Mouse (Mus musculus): ENCODE data around the gene Baz2b.

DNA sequence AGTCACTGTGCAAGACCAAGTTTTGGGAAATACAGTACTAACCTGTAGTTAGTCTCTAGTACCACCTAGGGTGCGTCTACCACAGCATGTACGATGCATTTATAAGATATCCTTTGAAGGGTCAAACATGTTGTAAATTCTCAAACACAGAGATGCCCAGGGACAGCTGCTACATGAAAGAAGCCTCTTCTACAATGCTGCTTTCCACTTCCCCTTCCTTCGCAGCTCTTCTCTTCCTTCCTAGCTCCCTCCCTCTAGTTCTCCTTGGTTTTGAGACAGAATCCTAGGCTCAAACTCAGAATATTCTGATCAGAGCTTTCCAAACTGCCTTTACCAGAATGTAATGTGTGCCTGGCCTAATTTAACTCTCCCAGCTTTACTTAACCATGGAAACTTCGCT lies 159.8 kb downstream of the Baz2b start:
- TF ChIP-seq CTCF (IDR thresholded peaks at IDR 0.05; ENCODE audit: extremely low read depth, insufficient read depth, insufficient read length, insufficient replicate concordance) = no peak
- no peak for TF ChIP-seq POLR2A (IDR thresholded peaks at IDR 0.05; ENCODE audit: low read depth, low read length)
